Mouse (Mus musculus) heart, adult 8-10 months (tissue): ENCODE results near the gene Tas1r1. TPM values are rescaled to one million over a fixed set of nuclear protein-coding genes. Genes with fewer than 3 reads are reported as not detected.

Experiments used
- DNase-seq: peaks from one replicate; pipeline ENCODE4 v3.0.0; 2022; ENCODE audit warnings: low spot score
- total RNA-seq, 4 experiments: library from RNA; stranded (reverse); gene quantifications; 2 replicates each; pipeline ENCODE4 v1.2.4; 2022

The Tas1r1 gene
- not detected for total RNA-seq

- DNase-seq: no peak
These were observed at the start of gene Tas1r1 for GRCm38 (mm10) chr4:152038225-152038984. TSS of gene Tas1r1 (minus strand) at chr4:152038568.

GRCm38 (mm10) chr4:152088133-152088532 lies 49.8 kb upstream of the Tas1r1 start:
- no peak for DNase-seq

- DNase-seq: no peak
These were observed 49.1 kb upstream of the Tas1r1 start for GRCm38 (mm10) chr4:152087211-152088081.

- no peak for DNase-seq
These were observed 48.3 kb upstream of the Tas1r1 start for GRCm38 (mm10) chr4:152086505-152087210.

- DNase-seq: no peak
These were observed 46.2 kb upstream of the Tas1r1 start for GRCm38 (mm10) chr4:152084616-152085015.

- DNase-seq: no peak
These were observed 45.3 kb upstream of the Tas1r1 start for GRCm38 (mm10) chr4:152083611-152084220.

GRCm38 (mm10) chr4:152079931-152080330 lies 41.6 kb upstream of the Tas1r1 start:
- DNase-seq: no peak

- DNase-seq: no peak
These were observed 40.9 kb upstream of the Tas1r1 start for GRCm38 (mm10) chr4:152079261-152079660.

GRCm38 (mm10) chr4:152078105-152078530 lies 39.8 kb upstream of the Tas1r1 start:
- no peak for DNase-seq

- DNase-seq: no peak
These were observed 38.8 kb upstream of the Tas1r1 start for GRCm38 (mm10) chr4:152077191-152077590.

GRCm38 (mm10) chr4:152074548-152074947 lies 36.2 kb upstream of the Tas1r1 start:
- DNase-seq: no peak

GRCm38 (mm10) chr4:152073715-152074114 lies 35.3 kb upstream of the Tas1r1 start:
- no peak for DNase-seq

GRCm38 (mm10) chr4:152072655-152073054 lies 34.3 kb upstream of the Tas1r1 start:
- DNase-seq: no peak

GRCm38 (mm10) chr4:152072121-152072601 lies 33.8 kb upstream of the Tas1r1 start, which contains the start of gene Plekhg5:
TSS of gene Plekhg5 (plus strand) at chr4:152072498.
- DNase-seq: peak; percentile 66

- no peak for DNase-seq
These were observed 32.4 kb upstream of the Tas1r1 start for GRCm38 (mm10) chr4:152070494-152071396.

GRCm38 (mm10) chr4:152069245-152069644 lies 30.9 kb upstream of the Tas1r1 start:
- DNase-seq: no peak

- no peak for DNase-seq
These were observed 29.9 kb upstream of the Tas1r1 start for GRCm38 (mm10) chr4:152068166-152068724.

GRCm38 (mm10) chr4:152067280-152067679 lies 28.9 kb upstream of the Tas1r1 start:
- no peak for DNase-seq

- DNase-seq: peak; percentile 59
These were observed 24.2 kb upstream of the Tas1r1 start for GRCm38 (mm10) chr4:152062390-152063110.
